Mouse (Mus musculus) lung, adult 18-20 months (tissue): Measurements from ENCODE around the gene Gm20388.
A peak's percentile ranks its signal among the peaks of the same experiment; 100 is the strongest.

Source experiments
- DNase-seq, 2 experiments: peaks; one replicate each; pipeline ENCODE4 v3.0.0; 2022; ENCODE audit warnings: mixed read lengths in 2 of 2

Gm20388 gene

DNA sequence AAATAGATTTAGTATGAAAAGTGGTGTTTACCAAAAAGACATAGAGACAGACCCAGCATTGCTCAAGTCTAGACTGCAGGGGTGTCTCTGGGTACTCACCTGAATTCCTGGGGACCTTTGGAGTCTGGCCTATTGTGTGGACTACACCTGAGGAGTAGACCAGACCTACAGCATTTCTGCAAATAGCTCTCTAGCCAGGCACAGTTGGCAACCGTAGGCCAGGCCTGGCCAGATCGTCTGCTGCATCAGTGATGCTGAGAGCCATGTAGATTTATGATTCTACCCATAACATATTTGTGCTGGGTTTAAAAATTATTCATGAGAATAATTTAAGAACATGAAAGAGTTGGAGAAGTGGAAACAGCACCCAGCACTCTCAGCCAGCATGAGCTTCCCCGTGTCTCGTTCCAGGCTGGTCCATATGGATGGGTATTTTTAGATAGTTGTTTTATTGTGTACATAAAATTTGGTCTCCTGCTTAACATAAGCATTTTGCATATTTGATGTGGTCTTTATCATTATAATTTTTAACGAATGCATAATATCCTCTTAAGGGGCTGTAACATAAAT lies 4378.9 kb downstream of the Gm20388 start:
- no peak for DNase-seq

DNA sequence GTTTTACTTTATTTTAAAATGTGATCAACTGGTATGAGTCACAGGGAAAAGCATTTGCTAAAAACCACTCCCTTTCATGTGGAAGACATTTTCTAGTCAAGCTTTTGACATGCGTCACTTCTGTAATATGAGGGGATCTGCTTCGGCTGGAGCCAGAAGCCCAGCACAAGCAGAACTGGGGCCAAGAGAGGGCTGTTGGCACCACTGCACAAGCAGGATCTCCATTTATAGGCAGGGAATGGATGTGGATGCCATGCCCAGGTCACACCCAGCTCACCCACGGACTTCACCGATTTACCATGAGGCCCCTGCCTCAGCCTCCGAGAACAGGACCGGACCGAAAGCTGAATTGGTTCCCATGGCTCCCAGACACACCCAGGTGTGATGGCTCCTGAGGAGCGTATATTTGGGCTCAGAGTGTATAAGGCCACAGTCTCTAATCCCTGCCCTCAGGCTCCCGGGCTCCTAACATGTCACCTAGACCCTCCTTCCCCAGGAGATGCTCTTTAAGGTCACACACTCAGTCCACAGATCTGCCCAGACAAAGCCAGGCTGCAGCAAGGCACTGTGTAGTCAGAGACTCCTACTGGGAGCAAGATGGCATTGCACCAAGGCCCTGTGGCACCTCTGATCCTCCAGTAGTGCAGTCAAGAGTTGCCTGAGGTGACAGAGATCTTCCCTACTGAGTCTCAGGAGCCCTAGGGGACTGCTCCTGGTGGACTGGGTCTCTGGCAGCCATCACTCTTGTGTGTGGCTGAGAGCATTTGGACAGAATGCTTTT lies 4380.5 kb downstream of the Gm20388 start:
- no peak for DNase-seq

DNA sequence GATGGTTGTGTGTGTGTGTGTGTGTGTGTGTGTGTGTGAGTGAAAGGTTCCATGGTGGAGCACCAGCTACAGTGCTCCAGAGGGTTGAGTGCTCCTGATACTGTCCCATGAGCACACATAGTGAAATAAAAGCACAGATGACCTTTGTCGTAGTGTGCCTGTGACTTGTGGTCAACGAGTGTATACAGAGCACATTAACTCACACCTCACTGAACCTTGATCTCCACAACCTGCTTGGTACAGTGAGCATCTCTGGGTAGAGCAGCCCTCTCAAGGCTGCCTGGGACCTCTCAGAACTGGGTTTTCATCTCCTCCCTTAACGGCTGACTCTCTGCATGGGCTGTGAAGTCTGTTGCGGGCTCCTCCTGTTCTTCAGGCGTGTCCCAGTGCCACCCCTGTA lies 4381.1 kb downstream of the Gm20388 start:
- no peak for DNase-seq

DNA sequence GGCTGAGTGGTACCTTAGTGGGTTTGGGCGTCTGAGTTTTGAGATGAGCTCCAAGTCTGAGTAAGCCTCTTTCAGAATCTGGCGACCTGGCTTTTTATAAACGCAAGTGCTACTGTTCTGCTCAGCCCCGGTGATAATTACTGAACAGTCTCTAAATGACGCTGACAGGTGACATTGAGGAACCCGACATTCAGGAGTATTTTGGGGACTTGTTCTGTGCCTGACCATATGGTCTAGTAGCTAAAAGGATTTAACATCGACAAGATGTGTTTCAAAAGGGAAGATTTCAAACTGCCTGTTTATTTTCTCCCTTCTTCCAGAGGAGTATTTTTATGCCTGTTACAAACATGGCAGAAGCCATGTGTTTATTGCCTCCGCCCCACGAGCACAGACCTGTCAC lies 4382.3 kb downstream of the Gm20388 start:
- DNase-seq = no peak

DNA sequence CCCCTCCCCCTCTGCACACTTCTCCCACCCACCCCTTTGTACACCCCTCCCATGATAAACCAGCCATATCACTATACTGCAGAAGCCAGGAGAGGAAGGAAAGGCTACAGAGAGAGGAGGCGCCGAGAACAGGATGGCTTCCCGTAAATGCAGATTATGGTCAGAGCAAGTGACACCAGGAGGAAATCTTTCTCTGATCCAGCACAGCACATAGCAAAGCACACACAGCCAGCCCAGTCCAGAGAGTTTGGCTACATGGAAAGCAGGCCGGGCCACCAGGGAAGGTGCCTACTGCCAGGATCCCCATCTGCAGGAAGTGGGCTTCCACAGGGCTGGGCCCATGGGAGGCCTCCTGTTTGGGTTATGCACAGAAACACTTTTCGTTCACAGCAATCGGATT lies 4383.8 kb downstream of the Gm20388 start:
- DNase-seq = no peak

DNA sequence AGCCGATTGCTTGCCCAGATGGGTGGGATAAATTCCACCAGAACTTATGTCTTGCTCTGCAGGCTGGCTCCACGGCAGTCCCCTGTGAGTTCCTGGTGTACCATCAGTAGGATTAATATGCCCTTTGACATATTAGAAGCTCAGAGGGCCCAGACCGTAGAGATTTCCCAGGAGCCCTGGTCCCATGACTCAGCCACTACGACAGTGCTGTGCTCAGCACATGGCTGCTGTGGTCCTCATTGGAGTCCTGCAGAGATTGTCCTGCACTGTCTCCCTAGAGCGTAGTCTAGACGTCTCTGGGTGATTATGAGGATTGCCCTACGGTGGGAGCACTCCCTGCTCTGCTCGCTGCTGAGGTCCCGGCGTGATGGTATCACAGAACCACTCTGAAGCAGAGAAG lies 4384.3 kb downstream of the Gm20388 start:
- no peak for DNase-seq

DNA sequence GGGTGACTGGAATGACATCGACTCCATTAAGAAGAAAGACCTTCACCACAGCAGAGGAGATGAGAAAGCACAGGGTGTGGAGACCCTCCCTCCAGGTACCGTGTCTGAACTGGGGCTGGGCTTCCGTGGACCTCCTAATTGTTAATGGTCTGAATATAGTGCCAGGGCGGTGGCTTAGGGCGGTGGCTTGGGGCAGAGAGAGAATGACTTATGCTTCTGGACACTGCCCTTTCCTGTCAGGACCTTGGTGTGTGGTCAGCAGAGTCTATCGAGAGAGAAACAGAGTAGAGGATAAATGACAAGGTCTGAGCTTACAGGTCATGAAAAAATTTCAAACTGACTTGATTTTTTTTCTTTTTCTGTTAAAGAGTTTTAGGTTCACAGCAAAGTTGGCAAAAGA lies 4384.7 kb downstream of the Gm20388 start:
- no peak for DNase-seq

DNA sequence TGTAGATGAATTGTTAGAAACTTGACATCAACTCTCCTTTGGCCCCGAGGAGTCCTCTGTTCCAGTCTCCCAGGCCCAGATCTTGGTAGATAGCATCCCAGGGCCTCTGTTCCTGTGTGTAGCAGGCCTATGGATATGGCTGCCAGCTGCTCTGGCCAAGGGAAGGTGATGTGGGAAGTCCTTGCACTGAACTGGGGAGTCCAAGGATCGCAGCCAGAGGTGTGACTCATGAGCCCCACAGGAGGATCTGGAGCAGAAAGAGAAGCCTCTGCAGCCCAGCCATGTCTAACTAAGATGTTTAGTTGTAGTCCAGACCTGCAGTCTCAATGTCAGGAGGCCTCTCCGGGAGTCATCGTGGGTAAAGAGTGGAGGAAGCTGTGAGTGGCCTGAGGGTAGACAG lies 4390.9 kb downstream of the Gm20388 start:
- no peak for DNase-seq

DNA sequence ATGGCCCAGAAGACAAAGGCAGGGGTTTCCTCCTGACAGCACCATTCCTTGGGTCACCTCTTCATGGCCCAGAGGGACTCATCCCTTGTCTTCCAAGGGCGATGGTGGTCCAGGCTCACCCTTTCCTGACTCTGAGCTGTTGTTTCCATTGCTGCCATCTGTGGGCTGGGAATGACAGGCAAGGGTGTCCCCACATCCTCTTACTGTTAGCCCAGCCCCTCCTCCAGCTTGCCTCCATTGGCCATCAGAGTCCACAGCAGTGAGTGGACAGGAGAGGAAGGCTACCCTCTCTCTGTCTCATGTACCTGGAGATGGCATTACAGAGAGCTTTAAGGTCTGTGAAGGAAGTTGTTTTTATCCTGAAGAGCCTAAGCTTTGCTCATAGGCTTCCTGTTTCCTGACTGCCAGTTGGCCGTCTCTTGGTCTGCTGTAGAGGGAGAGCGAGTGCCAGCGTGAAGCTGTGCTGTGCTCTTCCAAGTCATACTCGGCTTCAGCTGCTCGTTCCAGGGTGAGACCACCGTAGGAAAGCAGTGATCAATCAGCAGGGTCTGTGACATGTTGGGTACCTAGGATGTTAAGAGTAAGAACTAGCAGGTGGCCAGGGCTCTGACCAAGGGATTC lies 4391.4 kb downstream of the Gm20388 start:
- DNase-seq = no peak

DNA sequence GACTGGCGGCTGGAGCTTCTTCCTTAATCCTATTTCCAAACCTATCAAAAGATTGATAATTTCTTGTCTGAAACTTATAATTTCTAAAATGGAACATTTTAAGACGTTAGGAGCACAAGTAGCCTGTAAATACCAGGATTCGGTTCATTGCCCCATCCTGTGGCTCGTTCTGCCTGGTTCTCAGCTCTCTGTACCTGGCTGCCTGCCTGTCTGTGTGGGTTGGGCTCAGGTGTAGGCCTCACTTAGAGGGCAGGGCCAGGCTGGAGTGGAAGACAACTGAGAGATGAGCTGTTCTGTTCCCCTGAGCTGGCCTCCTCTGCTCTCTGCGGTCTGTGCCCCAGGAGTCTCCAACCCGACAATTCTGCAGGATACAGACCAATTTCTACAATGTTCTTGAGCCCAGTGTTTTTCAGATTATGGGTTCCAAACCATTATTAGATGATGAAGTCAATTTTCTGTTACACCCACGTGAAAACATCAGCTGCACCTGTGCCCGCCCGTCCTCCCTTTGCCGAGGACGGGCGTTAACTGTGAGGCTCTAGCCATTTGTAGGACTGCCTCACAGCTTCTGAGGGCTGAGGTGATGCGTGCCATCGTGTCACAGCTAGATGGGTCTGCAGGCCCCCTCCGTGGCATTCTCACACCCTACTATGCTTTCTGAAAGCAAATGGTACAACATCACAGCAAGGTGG lies 4392.7 kb downstream of the Gm20388 start:
- DNase-seq = no peak

DNA sequence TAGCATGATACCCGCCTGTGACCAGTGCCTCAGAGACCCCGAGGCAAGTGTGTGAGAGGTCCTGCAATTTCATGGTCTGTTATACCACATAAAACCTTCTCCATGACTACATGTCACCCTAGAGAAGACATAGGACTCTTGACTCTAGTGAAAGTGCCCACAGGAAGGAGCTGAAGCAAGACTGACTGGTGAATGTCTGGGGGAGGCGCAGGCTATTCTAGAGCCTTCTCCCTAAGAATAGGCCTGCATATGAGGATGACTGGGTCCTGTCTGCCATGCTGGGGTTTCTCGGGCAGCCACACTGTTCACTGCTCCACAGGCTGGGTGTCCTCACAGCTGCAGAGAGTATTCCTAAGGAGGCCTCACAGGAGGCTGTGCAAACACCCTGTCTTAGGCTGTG lies 4393.5 kb downstream of the Gm20388 start:
- DNase-seq = no peak

DNA sequence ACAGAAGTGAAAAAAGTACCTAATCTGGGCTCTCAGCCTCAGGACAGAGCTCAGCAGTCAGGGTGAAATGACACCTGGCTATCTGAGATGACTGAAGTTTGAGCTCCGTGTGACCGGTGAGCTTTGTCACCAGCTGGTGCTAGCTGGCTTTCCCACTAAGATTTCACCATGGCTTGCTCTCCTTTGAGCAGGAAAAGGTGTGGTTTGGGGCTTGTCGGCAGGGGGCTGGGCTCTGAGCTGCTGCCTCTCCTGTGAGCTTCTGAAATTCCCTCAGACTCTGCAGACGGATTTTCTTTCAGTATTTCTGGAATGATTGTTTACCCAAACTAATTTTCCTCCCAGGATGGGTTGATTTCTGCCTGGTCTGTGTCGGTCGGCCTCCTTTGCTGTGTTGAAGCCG lies 4395.9 kb downstream of the Gm20388 start:
- DNase-seq = no peak

DNA sequence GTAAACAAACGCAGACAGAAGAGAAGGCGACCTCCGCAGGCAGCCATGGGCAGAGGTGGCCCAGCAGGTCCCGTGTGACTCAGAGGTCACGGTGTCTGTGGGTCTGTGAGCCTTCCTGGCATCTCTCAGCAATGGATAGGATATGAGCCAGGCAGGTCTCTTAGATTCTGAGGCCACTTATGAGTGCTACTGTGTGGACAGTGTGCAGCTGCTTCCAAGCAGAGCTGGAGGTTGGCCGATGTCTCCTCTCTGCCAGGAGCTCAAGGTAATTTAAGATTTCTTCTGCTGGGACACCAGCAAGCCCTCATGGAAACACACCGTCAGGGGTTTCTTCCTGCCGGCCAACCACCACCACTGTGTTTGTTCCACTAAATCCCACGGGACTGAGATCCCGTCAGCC lies 4397.1 kb downstream of the Gm20388 start:
- no peak for DNase-seq

DNA sequence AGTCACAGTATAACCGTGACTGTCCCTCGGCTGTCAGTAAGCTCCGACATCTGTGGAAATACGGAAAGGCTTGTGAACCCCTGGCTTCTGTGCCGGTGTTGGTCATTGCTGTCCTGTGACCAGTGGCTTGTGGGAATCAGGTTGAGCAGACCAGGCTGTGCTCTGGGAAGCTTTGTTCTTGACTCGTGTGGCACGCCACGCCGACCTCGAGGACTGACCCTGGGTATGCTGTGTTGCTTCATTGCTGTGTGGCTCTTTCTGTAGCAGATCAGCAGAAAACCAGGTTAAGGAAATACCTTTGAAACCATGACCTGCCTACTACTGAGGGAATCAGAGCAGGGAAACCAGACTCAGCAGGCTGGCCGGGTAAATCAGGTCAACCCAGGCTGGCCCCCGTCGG lies 4399.9 kb downstream of the Gm20388 start:
- DNase-seq = no peak

DNA sequence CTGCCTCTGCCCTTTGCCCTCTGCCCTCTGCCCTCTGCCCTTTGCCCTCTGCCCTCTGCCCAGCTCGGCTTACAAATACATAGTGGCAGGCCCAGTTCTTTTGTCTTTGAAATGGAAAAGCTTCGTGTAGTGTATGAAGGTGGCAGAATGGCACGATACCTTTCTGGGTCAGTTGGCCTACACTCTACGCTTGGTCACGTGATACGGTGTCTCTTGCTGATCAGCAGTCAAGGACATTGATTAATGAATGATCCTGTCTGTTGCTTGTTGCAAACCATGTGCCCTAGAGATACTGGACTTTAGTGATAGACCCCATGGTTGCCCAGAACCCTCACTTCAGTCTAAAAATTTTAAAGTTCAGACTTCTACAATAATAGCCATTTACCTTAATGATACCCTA lies 4400.5 kb downstream of the Gm20388 start:
- no peak for DNase-seq

DNA sequence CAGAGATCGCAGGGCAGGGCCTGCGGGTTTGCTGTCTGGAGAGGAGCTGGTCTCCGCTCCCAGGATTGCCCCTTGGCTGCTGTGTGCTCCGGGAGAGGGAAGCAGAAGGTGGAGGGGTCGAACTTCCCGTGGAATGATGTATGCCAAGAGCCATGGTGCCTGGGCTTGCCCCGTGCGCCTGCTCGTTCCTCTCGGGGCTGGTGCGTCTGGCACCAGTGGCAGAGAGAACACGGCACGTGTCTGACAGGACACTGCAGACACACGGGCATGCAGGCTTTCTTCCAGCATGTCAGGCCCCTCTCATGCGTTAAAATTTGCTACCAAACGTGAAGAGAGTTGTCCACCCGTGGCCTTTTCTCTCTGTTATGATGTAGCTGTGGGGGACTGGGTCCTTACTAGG lies 4401.1 kb downstream of the Gm20388 start:
- no peak for DNase-seq

DNA sequence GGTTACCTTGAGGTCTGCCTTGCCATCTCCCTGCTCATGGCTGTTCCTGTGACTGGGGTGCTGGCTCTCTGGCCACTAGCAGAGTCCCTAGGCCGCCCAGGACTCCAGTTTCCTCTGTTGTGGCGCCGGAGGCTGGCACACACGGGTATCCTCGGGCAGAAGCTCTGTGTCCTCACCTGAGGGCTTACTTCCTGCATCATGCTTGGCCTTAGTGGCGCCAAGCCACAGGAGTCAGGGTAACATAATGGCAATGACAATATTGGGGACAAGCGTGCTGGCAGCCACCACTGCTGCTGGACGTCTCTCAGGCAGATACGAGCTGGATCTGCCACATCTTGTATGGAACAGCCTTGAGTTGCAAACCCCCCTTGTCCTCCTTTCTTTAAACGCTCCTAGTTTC lies 4401.6 kb downstream of the Gm20388 start:
- no peak for DNase-seq

DNA sequence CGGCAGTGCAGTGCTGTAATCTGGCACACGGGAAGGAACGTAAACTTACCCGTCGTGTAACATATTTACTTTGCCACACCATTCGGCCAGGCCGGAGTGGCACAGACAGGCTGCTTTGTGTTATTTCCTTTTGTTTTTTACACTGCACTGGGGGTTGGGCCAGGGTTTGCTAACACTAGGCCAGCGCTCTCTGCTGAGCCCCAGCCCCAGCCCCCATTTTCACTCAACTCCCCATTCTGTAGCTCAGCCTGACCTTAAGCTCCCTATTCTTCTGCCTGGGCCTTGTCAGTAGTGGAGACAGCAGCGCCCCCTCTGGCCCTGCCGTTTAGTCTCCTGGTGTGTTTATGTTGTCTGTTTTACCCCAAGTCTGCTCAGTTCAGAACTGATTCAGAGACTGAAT lies 4404.2 kb downstream of the Gm20388 start:
- peak in 1 of 2 experiments; percentile 40 for DNase-seq

DNA sequence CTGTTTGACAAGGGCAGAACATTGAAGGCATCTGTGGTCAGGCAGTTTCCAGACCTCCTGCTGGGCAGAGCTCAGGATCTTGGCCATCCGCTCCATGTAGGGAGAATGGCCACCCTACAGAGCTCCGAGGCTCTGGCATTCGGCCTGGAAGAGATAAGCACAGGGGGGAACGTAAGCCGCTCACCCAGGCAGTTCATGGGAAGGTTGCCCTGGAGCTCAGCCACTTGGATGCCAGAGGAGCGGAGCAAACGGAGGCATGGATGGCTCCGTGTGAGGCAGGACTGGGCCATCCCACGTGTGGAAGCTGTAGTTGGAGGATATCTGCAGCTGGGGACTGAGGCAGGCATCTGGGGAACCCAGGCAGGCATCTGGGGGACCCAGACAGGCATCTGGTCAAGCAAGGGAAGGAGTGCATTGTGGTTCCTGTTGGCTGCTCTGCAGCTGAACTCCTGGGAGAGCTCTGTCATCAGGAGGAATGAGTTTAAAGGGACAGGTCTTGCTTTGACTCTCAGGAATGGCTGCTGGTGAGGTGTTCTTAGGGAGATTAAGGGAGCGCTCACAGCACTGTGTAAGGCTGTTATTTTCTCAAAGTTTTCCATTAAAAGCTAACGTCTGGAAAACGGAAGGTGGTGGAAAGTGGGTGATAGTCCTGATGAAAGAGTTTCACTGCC lies 4406.0 kb downstream of the Gm20388 start:
- peak; percentile 46 to 60 for DNase-seq

DNA sequence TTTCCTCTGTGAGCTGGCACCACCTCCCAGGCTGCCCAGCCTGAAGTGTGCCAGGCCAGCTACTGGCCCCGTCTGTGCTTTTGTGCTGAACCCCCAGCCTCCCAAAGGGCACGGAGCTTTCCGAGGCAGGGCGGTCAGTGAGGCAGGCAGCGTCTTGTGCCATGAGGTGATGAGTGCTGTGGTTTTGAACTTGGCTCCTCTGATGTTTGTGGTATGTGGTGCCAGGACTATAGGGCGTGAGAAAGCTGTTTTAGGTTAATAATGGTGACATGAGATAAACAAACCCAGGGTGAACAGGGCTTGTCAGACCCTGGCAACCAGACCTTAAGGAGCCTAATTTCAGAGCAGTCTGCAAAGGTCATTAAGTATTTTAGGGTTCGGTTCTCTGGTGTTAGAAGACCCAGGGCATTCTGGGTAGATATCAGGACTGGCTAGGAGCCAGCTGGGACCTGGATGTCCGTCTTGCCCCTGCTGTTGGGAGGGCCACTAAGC lies 4406.6 kb downstream of the Gm20388 start:
- no peak for DNase-seq

DNA sequence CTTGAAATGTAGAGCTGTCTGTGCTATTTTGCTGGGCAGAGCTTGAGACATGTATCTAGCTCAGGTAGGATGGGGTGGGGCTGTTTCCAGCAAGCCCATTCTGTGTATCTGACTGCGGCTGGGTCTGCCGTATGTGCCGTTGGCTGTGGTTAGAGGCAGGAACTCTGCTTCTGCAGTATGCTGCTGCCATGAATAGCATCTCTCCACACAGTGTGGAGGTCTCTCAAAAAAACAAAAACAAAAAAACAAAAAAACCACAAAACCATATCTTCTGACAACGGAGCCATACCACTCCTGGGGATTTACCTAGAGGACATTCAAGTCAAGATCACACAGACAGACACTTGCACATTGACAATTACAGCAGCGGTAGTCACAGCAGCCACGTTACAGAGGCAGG lies 4407.2 kb downstream of the Gm20388 start:
- no peak for DNase-seq

DNA sequence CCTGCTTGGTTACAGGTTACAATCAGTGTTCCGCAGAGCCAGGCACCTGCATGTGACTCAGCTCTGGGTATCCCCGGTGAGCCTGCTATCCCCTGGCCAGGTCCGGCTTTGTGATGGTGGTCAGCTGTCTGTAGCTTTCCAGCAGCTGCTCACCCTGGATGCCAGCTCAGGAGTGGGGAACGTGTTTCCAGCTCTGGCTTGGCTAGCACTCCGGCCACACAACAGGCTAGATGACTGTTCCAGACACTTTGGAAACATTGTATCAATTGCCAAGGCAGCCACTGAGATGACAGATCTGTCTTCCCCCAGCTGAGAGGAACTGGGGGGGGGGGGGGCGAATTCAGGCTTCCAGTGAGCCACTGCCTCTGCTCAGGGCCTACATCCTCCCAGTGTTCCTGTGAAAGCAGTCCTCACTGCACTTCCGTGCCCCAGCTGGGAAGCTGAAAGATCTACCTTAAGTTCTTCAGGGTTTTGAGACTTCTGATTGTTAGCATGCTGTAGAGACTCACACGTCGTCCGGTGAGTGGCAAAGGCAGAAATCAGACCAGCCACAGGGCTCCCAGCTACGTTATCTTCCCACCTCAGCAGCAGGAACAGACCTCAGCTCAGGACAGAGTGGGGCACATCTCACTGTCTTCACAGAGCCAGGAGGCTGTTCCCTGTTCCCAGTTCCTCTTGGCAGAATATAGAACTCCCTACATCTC lies 4408.1 kb downstream of the Gm20388 start:
- peak in 1 of 2 experiments; percentile 32 for DNase-seq

DNA sequence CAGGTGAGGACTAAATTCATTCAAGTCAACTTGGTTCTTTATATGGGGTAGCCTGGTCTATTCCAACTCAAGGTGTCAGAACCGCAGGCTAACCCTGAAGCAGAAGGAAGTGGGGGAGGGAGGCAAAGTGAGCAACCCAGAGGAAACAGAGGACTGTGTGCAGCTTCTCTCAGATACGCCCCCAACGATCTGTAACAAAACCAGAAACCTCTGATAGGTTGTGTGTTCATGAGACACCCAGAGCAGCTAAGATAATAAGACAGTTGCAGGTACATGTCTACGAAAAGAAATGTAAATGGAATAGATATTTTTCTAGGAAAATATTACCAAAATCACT lies 4408.6 kb downstream of the Gm20388 start:
- no peak for DNase-seq
